Comparison of ENCODE assay signal across 8 mouse cellular contexts in the genomic region with DNA sequence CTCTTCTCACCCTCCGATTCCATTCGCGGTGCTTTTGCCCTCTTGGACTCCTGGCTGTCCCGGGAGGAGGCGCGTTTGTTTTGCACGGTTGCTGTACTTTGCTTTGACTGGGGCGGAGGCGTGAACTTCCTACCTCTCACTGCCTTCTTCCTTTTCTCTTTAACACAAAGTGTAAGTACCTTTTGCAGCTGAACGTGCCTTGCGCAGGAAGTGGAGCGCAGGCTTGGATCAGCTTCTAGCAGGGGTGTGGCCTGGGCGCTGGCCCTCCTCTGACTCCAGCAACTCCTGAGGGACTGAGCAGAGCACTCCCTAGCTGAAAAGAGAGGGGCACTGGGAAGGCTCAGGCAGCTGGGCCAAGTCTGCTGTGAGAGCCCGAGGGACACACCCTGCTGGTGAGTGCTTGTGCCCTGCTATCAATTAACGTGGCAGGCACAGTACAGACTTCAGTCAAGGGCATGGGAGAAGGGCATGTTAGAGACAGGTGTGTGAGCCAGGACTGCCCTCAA. TPM values are rescaled to one million over a fixed set of nuclear protein-coding genes. Genes with fewer than 3 reads are reported as not detected.
DNase-seq lines count a peak whose midpoint lies in the region; ATAC-seq and TF ChIP-seq lines count a peak whose summit lies in the region.

Gene Zc3h12d, plus strand, starts transcription at position 300 of the 506 bp plus-strand sequence.

- H3K27me3 ChIP-seq in heart, embryonic 12.5 days (replicated peaks): no peaks in the 10 kb centered on the region
- H3K27me3 ChIP-seq in kidney, embryonic 14.5 days (ENCODE audit: control insufficient read depth, insufficient read depth, low read length): no peaks in the 10 kb centered on the region
- no peaks in the 10 kb centered on the region for H3K27me3 ChIP-seq in lung, postnatal 0 days (replicated peaks; ENCODE audit: insufficient read depth, low read length)

- no peak for TF ChIP-seq EP300 in lung, postnatal 0 days (IDR thresholded peaks at IDR 0.05)

- no peak for TF ChIP-seq CTCF in lung, postnatal 0 days (IDR thresholded peaks at IDR 0.05)
- TF ChIP-seq CTCF in layer of hippocampus, adult 2 months (conservative IDR thresholded peaks at IDR 0.05): no peak

- peaks cover 10% of the 10 kb centered on the region for H3K4me1 ChIP-seq in heart, embryonic 12.5 days (replicated peaks)
- peaks cover 6% of the 10 kb centered on the region; the same call in 1 of the 2 replicates for H3K4me1 ChIP-seq in kidney, embryonic 14.5 days (ENCODE audit: control insufficient read depth, insufficient read depth, low read length)
- peaks cover 3% of the 10 kb centered on the region; the same call in 1 of the 2 replicates for H3K4me1 ChIP-seq in lung, postnatal 0 days (ENCODE audit: insufficient read depth, low read depth, low read length)

- H3K9me3 ChIP-seq in heart, embryonic 12.5 days (replicated peaks): no peaks in the 10 kb centered on the region
- no peaks in the 10 kb centered on the region for H3K9me3 ChIP-seq in kidney, embryonic 14.5 days (ENCODE audit: control insufficient read depth, low read length)
- no peaks in the 10 kb centered on the region for H3K9me3 ChIP-seq in lung, postnatal 0 days (ENCODE audit: low read length)

- H3K27ac ChIP-seq in heart, embryonic 12.5 days (ENCODE audit: poor library complexity, severe bottlenecking): no peak within 1 kb of the TSS
- no peak within 1 kb of the TSS for H3K27ac ChIP-seq in kidney, embryonic 14.5 days (ENCODE audit: low read depth, low read length)
- no peak within 1 kb of the TSS for H3K27ac ChIP-seq in lung, postnatal 0 days (ENCODE audit: low read length)
- H3K27ac ChIP-seq in layer of hippocampus, adult 2 months: no peak within 1 kb of the TSS

- peak within 1 kb of the TSS; percentile 68 for H3K4me2 ChIP-seq in heart, embryonic 12.5 days
- peak within 1 kb of the TSS; percentile 58 for H3K4me2 ChIP-seq in kidney, embryonic 14.5 days (replicated peaks; ENCODE audit: low read depth, low read length)
- H3K4me2 ChIP-seq in lung, postnatal 0 days (replicated peaks; ENCODE audit: low read depth, low read length): peak within 1 kb of the TSS; percentile 56

- H3K9ac ChIP-seq in heart, embryonic 12.5 days: peak within 1 kb of the TSS; percentile 63
- H3K9ac ChIP-seq in kidney, embryonic 14.5 days (ENCODE audit: low read depth, low read length): peak within 1 kb of the TSS; percentile 13; the same call in 1 of the 2 replicates
- H3K9ac ChIP-seq in lung, postnatal 0 days (replicated peaks; ENCODE audit: low read depth): no peak within 1 kb of the TSS

- ATAC-seq in heart, embryonic 12.5 days (ENCODE audit: insufficient number of reproducible peaks, low FRiP score): peak; percentile 58; the same call in 1 of the 2 replicates
- peak; percentile 89; the same call in 1 of the 2 replicates for ATAC-seq in kidney, embryonic 14.5 days (ENCODE audit: low FRiP score, low TSS enrichment)
- peak; percentile 85 for ATAC-seq in lung, postnatal 0 days

- peak; percentile 83 for DNase-seq in CD4-positive helper T cell, adult 2 months (ENCODE audit: low read depth, low spot score)
- peak; percentile 27 to 47 for DNase-seq in adrenal gland, postnatal 36 days
- DNase-seq in lung, postnatal 0 days (ENCODE audit: low spot score): peak; percentile 74
- peak; percentile 16 for DNase-seq in retina, embryonic 14.5 days (ENCODE audit: low spot score)
- no peak for DNase-seq in layer of hippocampus, adult 2 months (ENCODE audit: low spot score in 2 of 2)
- no peak for DNase-seq in left cerebral cortex, postnatal 14 days (ENCODE audit: low spot score in 2 of 2)

- 3% methylated on average over 15 of the region's 15 CpGs for WGBS in heart, embryonic 12.5 days
- WGBS in kidney, embryonic 14.5 days: 2% methylated on average over 15 of the region's 15 CpGs
- WGBS in lung, postnatal 0 days: 4% methylated on average over 15 of the region's 15 CpGs

- H3K4me3 ChIP-seq in heart, embryonic 12.5 days: peak within 1 kb of the TSS; percentile 31
- H3K4me3 ChIP-seq in kidney, embryonic 14.5 days (ENCODE audit: low read length): peak within 1 kb of the TSS; percentile 27
- peak within 1 kb of the TSS; percentile 17; the same call in 1 of the 2 replicates for H3K4me3 ChIP-seq in lung, postnatal 0 days (ENCODE audit: low read depth, low read length)
- H3K4me3 ChIP-seq in layer of hippocampus, adult 2 months: no peak within 1 kb of the TSS

- intact Hi-C loops in left cerebral cortex, postnatal 14 days (cut with DNase I): no loop called here

- H3K36me3 ChIP-seq in heart, embryonic 12.5 days: no peaks in the 10 kb centered on the region
- H3K36me3 ChIP-seq in kidney, embryonic 14.5 days (ENCODE audit: control insufficient read depth, insufficient read depth, low read length): no peaks in the 10 kb centered on the region
- H3K36me3 ChIP-seq in lung, postnatal 0 days (ENCODE audit: insufficient read depth, low read length): no peaks in the 10 kb centered on the region

RNA-seq across cellular contexts. Expression of gene Zc3h12d, which starts in this region (rescaled TPM):
- total RNA-seq in adrenal gland, postnatal 36 days (2021): under 1 TPM; 0.13 to 0.33 TPM
- 0.15 and 0.22 TPM in 2 replicates for polyA plus RNA-seq in heart, embryonic 12.5 days (2016; fragmentation: Nextera tagmentation; extraction: Ambion mirVana)
- polyA plus RNA-seq in kidney, embryonic 14.5 days (2014; fragmentation: Nextera tagmentation; extraction: Ambion mirVana): 0.16 and 0.18 TPM in 2 replicates
- polyA plus RNA-seq in lung, postnatal 0 days (2015; fragmentation: Nextera tagmentation; extraction: Ambion mirVana): 0.39 and 0.40 TPM in 2 replicates
- total RNA-seq in layer of hippocampus, adult 2 months (2021): under 1 TPM in 1 of 2 experiments, not detected in 1; 0.10 TPM
- total RNA-seq in left cerebral cortex, postnatal 14 days (2021): under 1 TPM; 0.15 to 0.20 TPM

Comparison
In these comparisons a context has a peak if more than half of its experiments do, and no peak if none do; other contexts are left out.
1. Peak in DNase-seq in adrenal gland, postnatal 36 days; RNA of the gene not detected or under 1 TPM.
2. Peak in ATAC-seq, H3K4me3 ChIP-seq, H3K9ac ChIP-seq and H3K4me2 ChIP-seq in heart, embryonic 12.5 days; RNA of the gene not detected or under 1 TPM.
3. Peak in ATAC-seq, H3K4me3 ChIP-seq, H3K9ac ChIP-seq and H3K4me2 ChIP-seq in kidney, embryonic 14.5 days; RNA of the gene not detected or under 1 TPM.
4. Peak in DNase-seq, ATAC-seq, H3K4me3 ChIP-seq and H3K4me2 ChIP-seq in lung, postnatal 0 days; RNA of the gene not detected or under 1 TPM.
5. DNase-seq: peak in CD4-positive helper T cell, adult 2 months (single experiment) and retina, embryonic 14.5 days (single experiment); none in layer of hippocampus, adult 2 months (0 of 2) and left cerebral cortex, postnatal 14 days (0 of 2).
6. Peak in every context shown above with its lines, with median percentiles within 50 percentile points of each other: ATAC-seq and H3K4me2 ChIP-seq.